Mouse (Mus musculus) bone marrow, adult 2 months (tissue): ENCODE results near the gene Ppp3ca. TPM values are rescaled to one million over a fixed set of nuclear protein-coding genes. Genes with fewer than 3 reads are reported as not detected.

Source experiments
- H3K27ac ChIP-seq: fragments of 200-500 bp; 2 replicates; pipeline ENCODE4 v1.5.1; 2012; ENCODE audit warnings: low read depth, mild to moderate bottlenecking, control low read depth, inconsistent platforms, low read length; ENCODE audit not compliant: control insufficient read depth, poor library complexity, insufficient read depth
- H3K4me1 ChIP-seq: fragments of 200-500 bp; 2 replicates; pipeline ENCODE4 v1.6.1; 2011; ENCODE audit warnings: low read length; ENCODE audit not compliant: control insufficient read depth, insufficient read depth
- H3K4me3 ChIP-seq: fragments of 200-500 bp; replicated peaks from 2 replicates; pipeline ENCODE3; 2011; ENCODE audit warnings: mild to moderate bottlenecking, low read depth, low read length, control low read depth; ENCODE audit not compliant: control insufficient read depth
- CTCF ChIP-seq: fragments of 200-500 bp; IDR thresholded peaks from 2 replicates; pipeline ENCODE4 v1.5.1; 2011; ENCODE audit warnings: low read length, control low read depth; ENCODE audit not compliant: control insufficient read depth, insufficient read depth
- POLR2A ChIP-seq: fragments of 200-500 bp; IDR thresholded peaks from 2 replicates; pipeline ENCODE4 v1.6.1; 2011; ENCODE audit warnings: low read depth, mild to moderate bottlenecking, control low read depth, low read length, borderline replicate concordance; ENCODE audit not compliant: control insufficient read depth
- WGBS: fragments of 180-500 bp; shearing (Covaris S2); methylation state at CpG from one replicate; pipeline ENCODE4 v1.1.7; 2018; 5-methylcytosine and 5-hydroxymethylcytosine counted together
- polyA plus RNA-seq: library from polyadenylated mRNA; stranded (reverse); fragments of >200 nt; gene quantifications from 2 replicates; pipeline ENCODE4 v1.2.4, GENCODE M21; 2011; ENCODE audit warnings: low replicate concordance; ENCODE audit not compliant: missing spikeins, insufficient read depth, insufficient read length

Ppp3ca gene
- polyA plus RNA-seq, 1 experiment = 25.9 TPM

DNA sequence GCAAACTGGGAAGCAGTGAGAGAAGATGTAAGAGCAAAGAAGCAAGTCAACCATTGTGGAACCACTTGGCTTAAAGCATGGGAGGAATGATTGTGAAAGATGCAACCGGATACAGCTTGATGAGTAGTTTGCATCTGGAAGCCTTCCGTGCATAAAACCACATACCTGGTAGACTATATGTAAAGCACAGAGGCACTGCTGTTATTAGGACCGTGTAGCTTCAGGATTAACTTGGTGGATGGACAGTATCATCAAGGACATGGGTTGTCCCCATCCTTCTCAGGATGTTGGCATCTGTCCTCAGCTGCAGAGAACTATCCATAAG is 271.6 kb downstream of the Ppp3ca start:
- 67% methylated on average over 3 of the region's 3 CpGs for WGBS
- TF ChIP-seq CTCF (no peak), POLR2A (no peak)
- Histone ChIP-seq H3K27ac (no peak overlapping the region), H3K4me1 (no peaks in the 10 kb centered on the region), H3K4me3 (no peak overlapping the region)

GRCm38 (mm10) chr3:136945550-136945949 is 275.6 kb downstream of the Ppp3ca start:
- Histone ChIP-seq H3K27ac (no peak overlapping the region), H3K4me3 (no peak overlapping the region), H3K4me1 (no peaks in the 10 kb centered on the region)
- TF ChIP-seq CTCF = no peak
- TF ChIP-seq POLR2A = no peak
- 87% methylated on average over 4 of the region's 4 CpGs for WGBS

GRCm38 (mm10) chr3:136946662-136947061 is 276.7 kb downstream of the Ppp3ca start:
- H3K4me3 ChIP-seq = no peak overlapping the region
- TF ChIP-seq POLR2A (no peak), CTCF (no peak)
- H3K27ac ChIP-seq = no peak overlapping the region
- no peaks in the 10 kb centered on the region for H3K4me1 ChIP-seq
- WGBS = 82% methylated on average over 2 of the region's 2 CpGs

- 85% methylated on average over 4 of the region's 4 CpGs for WGBS
Observed at GRCm38 (mm10) chr3:136948142-136948541, 278.2 kb downstream of the Ppp3ca start.

DNA sequence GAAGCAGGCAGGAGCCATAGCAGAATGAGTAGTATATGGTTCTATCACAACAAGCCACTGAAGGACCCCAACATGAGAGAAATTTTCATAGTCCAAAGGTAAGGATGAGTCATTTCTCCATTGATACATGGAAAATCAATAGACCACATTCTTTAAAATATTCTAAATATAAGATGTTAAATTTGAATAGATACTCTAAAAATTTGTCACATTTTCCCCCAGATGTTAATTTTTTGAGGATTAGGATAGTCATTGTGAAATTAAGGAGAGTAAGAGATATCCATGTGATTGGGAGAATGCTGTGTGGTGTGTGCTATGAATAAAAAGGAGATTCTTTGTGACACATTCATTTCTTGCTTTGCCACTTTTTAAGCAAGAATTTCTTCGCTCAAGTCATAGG is 281.9 kb downstream of the Ppp3ca start:
- H3K4me3 ChIP-seq = no peak overlapping the region
- 65% methylated on average over 1 of the region's 1 CpGs for WGBS
- TF ChIP-seq CTCF (no peak), POLR2A (no peak)
- no peak overlapping the region for H3K27ac ChIP-seq
- H3K4me1 ChIP-seq = no peaks in the 10 kb centered on the region

More at GRCm38 (mm10) chr3:136948142-136948541, 278.2 kb downstream of the Ppp3ca start:
- no peak overlapping the region for H3K27ac ChIP-seq
- no peak for TF ChIP-seq POLR2A
- TF ChIP-seq CTCF = no peak
- no peak overlapping the region for H3K4me3 ChIP-seq
- H3K4me1 ChIP-seq = no peaks in the 10 kb centered on the region

- no peak overlapping the region for H3K27ac ChIP-seq
- H3K4me3 ChIP-seq = no peak overlapping the region
- TF ChIP-seq CTCF (no peak), POLR2A (no peak)
- WGBS = 85% methylated on average over 1 of the region's 1 CpGs
- no peaks in the 10 kb centered on the region for H3K4me1 ChIP-seq
Observed at GRCm38 (mm10) chr3:136952822-136953221, 282.9 kb downstream of the Ppp3ca start.

DNA sequence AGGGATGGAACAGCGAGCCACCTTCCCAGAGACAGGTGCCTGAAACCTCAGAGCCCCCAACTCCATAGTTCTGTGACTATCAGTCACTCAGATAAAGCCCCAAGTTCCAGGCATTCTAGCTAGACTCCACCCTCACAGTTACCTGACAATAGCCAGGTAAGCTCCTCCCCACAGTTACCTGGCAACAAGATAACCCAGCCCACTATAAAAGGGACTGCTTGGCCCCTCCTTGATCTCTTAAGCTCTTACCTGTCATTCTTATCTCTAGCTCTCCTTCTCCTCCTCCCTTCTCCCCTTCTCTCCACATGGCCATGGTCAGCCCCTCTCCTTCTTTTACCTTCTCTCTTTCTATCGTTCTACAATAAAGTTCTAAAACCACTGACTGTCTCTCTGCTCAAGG is 285.1 kb downstream of the Ppp3ca start:
- TF ChIP-seq CTCF (no peak), POLR2A (no peak)
- H3K4me1 ChIP-seq = no peaks in the 10 kb centered on the region
- no peak overlapping the region for H3K4me3 ChIP-seq
- 90% methylated on average over 2 of the region's 2 CpGs for WGBS
- H3K27ac ChIP-seq = no peak overlapping the region

- no peak overlapping the region for H3K27ac ChIP-seq
- TF ChIP-seq CTCF (no peak), POLR2A (no peak)
- no peak overlapping the region for H3K4me3 ChIP-seq
- 83% methylated on average over 3 of the region's 3 CpGs for WGBS
- no peaks in the 10 kb centered on the region for H3K4me1 ChIP-seq
Observed at GRCm38 (mm10) chr3:136960314-136960713, 290.4 kb downstream of the Ppp3ca start.

DNA sequence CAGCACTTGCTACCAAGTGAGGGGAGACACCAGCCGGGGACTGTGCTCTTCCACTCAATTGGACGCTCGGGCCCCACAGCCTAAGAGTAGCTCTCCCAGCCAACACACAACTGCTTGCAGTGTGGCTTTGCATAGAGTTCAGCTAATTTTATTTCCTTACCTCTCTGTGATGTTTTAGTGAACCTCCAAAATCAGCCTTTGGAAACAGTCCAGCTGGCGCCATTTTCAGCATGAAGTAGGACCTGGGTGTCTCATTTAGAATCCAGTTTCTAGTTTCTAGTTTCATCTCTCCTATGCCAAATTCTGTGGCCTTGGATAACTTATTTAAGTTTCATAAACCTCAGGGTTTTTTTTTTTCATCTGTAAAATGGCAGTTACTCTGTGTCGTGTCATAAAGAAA is 296.9 kb downstream of the Ppp3ca start:
- no peaks in the 10 kb centered on the region for H3K4me1 ChIP-seq
- H3K27ac ChIP-seq = no peak overlapping the region
- TF ChIP-seq CTCF (no peak), POLR2A (no peak)
- no peak overlapping the region for H3K4me3 ChIP-seq
- 89% methylated on average over 5 of the region's 5 CpGs for WGBS
